Mouse (Mus musculus): Measurements from ENCODE around the gene Ackr4. TPM values are rescaled to one million over a fixed set of nuclear protein-coding genes. Genes with fewer than 3 reads are reported as not detected.

Gene Ackr4
- polyA plus RNA-seq, 1 experiment from 2014 or later: 0.69 TPM

- no peak overlapping the region for H3K4me3 ChIP-seq
Observed at GRCm38 (mm10) chr9:104035261-104036015, 91.3 kb downstream of the Ackr4 start.

GRCm38 (mm10) chr9:104034718-104035117 lies 92.0 kb downstream of the Ackr4 start:
- H3K4me2 ChIP-seq: no peak overlapping the region
- no peaks in the 10 kb centered on the region for H3K4me1 ChIP-seq (replicated peaks)
- H3K27me3 ChIP-seq: no peaks in the 10 kb centered on the region
- H3K4me3 ChIP-seq: no peak overlapping the region
- WGBS: 64% methylated on average over 6 of the region's 6 CpGs
- H3K9me3 ChIP-seq: no peaks in the 10 kb centered on the region
- no peak overlapping the region for H3K9ac ChIP-seq
- H3K36me3 ChIP-seq: peaks cover 30% of the 10 kb centered on the region
- no peak overlapping the region for H3K27ac ChIP-seq
- ATAC-seq (ENCODE audit: low FRiP score): no peak

More at GRCm38 (mm10) chr9:104035261-104036015, 91.3 kb downstream of the Ackr4 start:
- Histone ChIP-seq H3K36me3 (peaks cover 25% of the 10 kb centered on the region), H3K4me2 (no peak overlapping the region), H3K9ac (no peak overlapping the region), H3K4me1 (replicated peaks) (no peaks in the 10 kb centered on the region), H3K27me3 (no peaks in the 10 kb centered on the region), H3K9me3 (no peaks in the 10 kb centered on the region), H3K27ac (no peak overlapping the region)
- ATAC-seq (ENCODE audit: low FRiP score): no peak
- 49% methylated on average over 24 of the region's 24 CpGs for WGBS

GRCm38 (mm10) chr9:104034231-104034630 lies 92.5 kb downstream of the Ackr4 start:
- Histone ChIP-seq H3K27ac (no peak overlapping the region), H3K36me3 (peaks cover 28% of the 10 kb centered on the region), H3K9me3 (no peaks in the 10 kb centered on the region), H3K27me3 (no peaks in the 10 kb centered on the region), H3K4me1 (replicated peaks) (no peaks in the 10 kb centered on the region), H3K4me2 (no peak overlapping the region), H3K9ac (no peak overlapping the region), H3K4me3 (no peak overlapping the region)
- 81% methylated on average over 8 of the region's 8 CpGs for WGBS
- ATAC-seq (ENCODE audit: low FRiP score): no peak

Other genes with a start within 250 kb of the Ackr4 start
- 2.9 and 3.9 TPM in 2 replicates for gene Nphp3, start 124.4 kb downstream of the Ackr4 start, polyA plus RNA-seq (2015; fragmentation: Nextera tagmentation; extraction: Ambion mirVana)
- gene Gm28305, start 86.3 kb downstream of the Ackr4 start, polyA plus RNA-seq (2015; fragmentation: Nextera tagmentation; extraction: Ambion mirVana): not detected in 2 replicates
- gene Uba5, start 63.8 kb downstream of the Ackr4 start, polyA plus RNA-seq (2015; fragmentation: Nextera tagmentation; extraction: Ambion mirVana): 65.5 and 67.4 TPM in 2 replicates
- 7.9 and 8.4 TPM in 2 replicates for gene Acad11, start 63.6 kb downstream of the Ackr4 start, polyA plus RNA-seq (2015; fragmentation: Nextera tagmentation; extraction: Ambion mirVana)
- gene Dnajc13, start 136.0 kb upstream of the Ackr4 start, polyA plus RNA-seq (2015; fragmentation: Nextera tagmentation; extraction: Ambion mirVana): 19.3 and 21.4 TPM in 2 replicates
- gene Acpp, start 210.8 kb upstream of the Ackr4 start, polyA plus RNA-seq (2015; fragmentation: Nextera tagmentation; extraction: Ambion mirVana): 0.16 TPM in 2 replicates

Data from hindbrain, embryonic 13.5 days (tissue).